In genomic region chr13:53592755-53593154, GRCm38 (mm10) we compare ENCODE assay signal across 13 mouse cellular contexts.
DNase-seq lines count a peak whose midpoint lies in the region; ATAC-seq and TF ChIP-seq lines count a peak whose summit lies in the region.
"Had no signal": no experiment of that assay in that cellular context is flagged by ENCODE, and none has a peak within 500 bp of the region (broad histone marks: within the 10 kb centered on the region; RNA-seq: fewer than 3 reads in every experiment).

No protein-coding gene starts in this region.

- ATAC-seq in heart, postnatal 0 days (ENCODE audit: insufficient read depth, low read depth), result no peak
- no peak for ATAC-seq in heart, embryonic 11.5 days (replicated peaks; ENCODE audit: insufficient number of reproducible peaks, low FRiP score, low TSS enrichment)
- ATAC-seq in liver, embryonic 14.5 days (ENCODE audit: insufficient read depth), result no peak
- ATAC-seq in granulocyte monocyte progenitor cell, adult 5-6 weeks (replicated peaks; ENCODE audit: poor library complexity, severe bottlenecking), result no peak

- no peaks in the 10 kb centered on the region for H3K9me3 ChIP-seq in heart, postnatal 0 days (replicated peaks; ENCODE audit: control insufficient read depth, low read length)
- H3K9me3 ChIP-seq in heart, embryonic 11.5 days (replicated peaks; ENCODE audit: control insufficient read depth, low read length), result no peaks in the 10 kb centered on the region
- no peaks in the 10 kb centered on the region for H3K9me3 ChIP-seq in liver, embryonic 14.5 days (ENCODE audit: control insufficient read depth, low read length)

- no peak overlapping the region for H3K4me3 ChIP-seq in heart, postnatal 0 days (ENCODE audit: low read depth, low read length)
- H3K4me3 ChIP-seq in heart, embryonic 11.5 days (ENCODE audit: low read depth, low read length), result no peak overlapping the region
- H3K4me3 ChIP-seq in liver, embryonic 14.5 days (ENCODE audit: insufficient read depth in 1 of 2, low read depth in 2 of 2, low read length in 2 of 2), result no peak overlapping the region
- H3K4me3 ChIP-seq: erythroblast, embryonic 14.5 days had no signal

- H3K4me2 ChIP-seq in heart, postnatal 0 days (ENCODE audit: low read depth, low read length), result no peak overlapping the region
- no peak overlapping the region for H3K4me2 ChIP-seq in heart, embryonic 11.5 days
- H3K4me2 ChIP-seq in liver, embryonic 14.5 days (ENCODE audit: low read depth), result no peak overlapping the region
- H3K4me2 ChIP-seq: liver, embryonic 11.5 days had no signal

- no peaks in the 10 kb centered on the region for H3K4me1 ChIP-seq in heart, postnatal 0 days (ENCODE audit: control insufficient read depth, insufficient read depth)
- 0 out of 2 replicates have a peak, but pooled peaks cover 4% of the 10 kb centered on the region for H3K4me1 ChIP-seq in heart, embryonic 11.5 days (ENCODE audit: control insufficient read depth, insufficient read depth, low read length)
- H3K4me1 ChIP-seq in liver, embryonic 14.5 days (replicated peaks; ENCODE audit: control insufficient read depth in 2 of 2, insufficient read depth in 2 of 2, low read length in 1 of 2), result no peaks in the 10 kb centered on the region

- WGBS in heart, postnatal 0 days, result 6% methylated on average over 5 of the region's 5 CpGs
- 10% methylated on average over 5 of the region's 5 CpGs for WGBS in heart, embryonic 11.5 days (ENCODE audit: insufficient replicate concordance)
- WGBS in liver, embryonic 14.5 days (ENCODE audit: insufficient replicate concordance), result 7% methylated on average over 5 of the region's 5 CpGs

- peak; percentile 54 for TF ChIP-seq CTCF in heart, postnatal 0 days (IDR thresholded peaks at IDR 0.05; ENCODE audit: low read depth)
- peak; percentile 16; the same call in 1 of the 2 replicates for TF ChIP-seq CTCF in liver, embryonic 14.5 days (IDR thresholded peaks at IDR 0.05; ENCODE audit: low read depth)
- TF ChIP-seq CTCF in brain, embryonic 14.5 days (IDR thresholded peaks at IDR 0.05; ENCODE audit: borderline replicate concordance, extremely low read depth, insufficient read depth, insufficient read length), result peak; percentile 54; the same call in 1 of the 2 replicates

- no peaks in the 10 kb centered on the region for H3K36me3 ChIP-seq in heart, postnatal 0 days (replicated peaks; ENCODE audit: control insufficient read depth, insufficient read depth, low read length)
- no peaks in the 10 kb centered on the region for H3K36me3 ChIP-seq in heart, embryonic 11.5 days (ENCODE audit: control insufficient read depth, insufficient read depth, low read length)
- no peaks in the 10 kb centered on the region for H3K36me3 ChIP-seq in liver, embryonic 14.5 days (replicated peaks; ENCODE audit: control insufficient read depth, insufficient read depth, low read depth)
- H3K36me3 ChIP-seq: G1E had no signal

- no peak for TF ChIP-seq POLR2A in brain, embryonic 14.5 days (IDR thresholded peaks at IDR 0.05; ENCODE audit: borderline replicate concordance, extremely low read depth, insufficient read depth, insufficient read length, poor library complexity, severe bottlenecking)

- H3K9ac ChIP-seq in heart, postnatal 0 days (replicated peaks; ENCODE audit: low read depth, low read length), result no peak overlapping the region
- no peak overlapping the region for H3K9ac ChIP-seq in heart, embryonic 11.5 days (ENCODE audit: low read depth, low read length)
- no peak overlapping the region for H3K9ac ChIP-seq in liver, embryonic 14.5 days (replicated peaks)

- DNase-seq in heart, postnatal 0 days (ENCODE audit: low spot score), result peak; percentile 7
- no peak for DNase-seq in liver, embryonic 14.5 days (ENCODE audit: low read depth in 3 of 3, low spot score in 3 of 3)
- DNase-seq in liver (no peak), ES-CJ7 (ENCODE audit: low read depth, low spot score) (peak; percentile 52)
- DNase-seq in brain, embryonic 14.5 days (ENCODE audit: low read depth), result peak; percentile 26
- DNase-seq in thymus, postnatal 4 days, result no peak
- DNase-seq: right cerebral cortex, postnatal 14 days; thymus, adult 18-20 months had no signal

- peaks cover 4% of the 10 kb centered on the region; the same call in 1 of the 2 replicates for H3K27me3 ChIP-seq in heart, postnatal 0 days (ENCODE audit: control insufficient read depth, insufficient read depth, low read length)
- no peaks in the 10 kb centered on the region for H3K27me3 ChIP-seq in heart, embryonic 11.5 days (ENCODE audit: control insufficient read depth, insufficient read depth, low read length)
- H3K27me3 ChIP-seq in liver, embryonic 14.5 days (ENCODE audit: control insufficient read depth, insufficient read depth, low read length), result no peaks in the 10 kb centered on the region

- TF ChIP-seq EP300 in heart, postnatal 0 days (IDR thresholded peaks at IDR 0.05; ENCODE audit: low read depth), result no peak
- TF ChIP-seq EP300 in liver, embryonic 14.5 days (IDR thresholded peaks at IDR 0.05; ENCODE audit: low read depth), result no peak

- no peak overlapping the region for H3K27ac ChIP-seq in heart, postnatal 0 days (ENCODE audit: low read depth)
- H3K27ac ChIP-seq in heart, embryonic 11.5 days (ENCODE audit: low read depth, low read length), result no peak overlapping the region
- H3K27ac ChIP-seq in liver, embryonic 14.5 days, result no peak overlapping the region

Comparison
In these comparisons a context has a peak if more than half of its experiments do, and no peak if none do; other contexts are left out.
1. DNase-seq: peak in heart, postnatal 0 days (single experiment), ES-CJ7 (single experiment) and brain, embryonic 14.5 days (single experiment); none in liver, embryonic 14.5 days (0 of 3), liver (single experiment) and thymus, postnatal 4 days (single experiment).
2. Peak in every context shown above with its lines, with median percentiles within 50 percentile points of each other: CTCF ChIP-seq.